Mouse (Mus musculus) hindbrain, embryonic 11.5 days (tissue): Measurements from ENCODE around the gene Psd. TPM values are rescaled to one million over a fixed set of nuclear protein-coding genes. Genes with fewer than 3 reads are reported as not detected.

Experiments used
- ATAC-seq: fragments of 200-750 bp; cut with Nextera tagmentation; 2 replicates; pipeline ENCODE4 v1.8.0; 2017; ENCODE audit warnings: mild to moderate bottlenecking, moderate TSS enrichment, moderate library complexity; ENCODE audit not compliant: low FRiP score
- DNase-seq: peaks from one replicate; pipeline ENCODE4 v3.0.0-alpha.2; 2015; ENCODE audit warnings: low spot score
- H3K27ac ChIP-seq: fragments of 300-500 bp; sonication (generic); 2 replicates; pipeline ENCODE4 v1.5.1; 2014; ENCODE audit warnings: mild to moderate bottlenecking, low read depth, low read length
- H3K27me3 ChIP-seq: fragments of 300-500 bp; sonication (generic); 2 replicates; pipeline ENCODE4 v1.6.1; 2014; ENCODE audit warnings: mild to moderate bottlenecking, low read length, moderate library complexity, mixed read lengths; ENCODE audit not compliant: control insufficient read depth, insufficient read depth
- H3K36me3 ChIP-seq: fragments of 300-500 bp; sonication (generic); 2 replicates; pipeline ENCODE4 v1.6.1; 2014; ENCODE audit warnings: mild to moderate bottlenecking, low read length, moderate library complexity, mixed read lengths; ENCODE audit not compliant: control insufficient read depth, insufficient read depth
- H3K4me1 ChIP-seq: fragments of 300-500 bp; sonication (generic); replicated peaks from 2 replicates; pipeline ENCODE4 v1.6.1; 2014; ENCODE audit warnings: low read length, mixed read lengths; ENCODE audit not compliant: control insufficient read depth, insufficient read depth
- H3K4me2 ChIP-seq: fragments of 300-500 bp; sonication (generic); replicated peaks from 2 replicates; pipeline ENCODE4 v1.6.1; 2014; ENCODE audit warnings: mild to moderate bottlenecking, low read depth, low read length
- H3K4me3 ChIP-seq: fragments of 300-500 bp; sonication (generic); 2 replicates; pipeline ENCODE4 v1.5.1; 2014; ENCODE audit warnings: low read depth, low read length
- H3K9ac ChIP-seq: fragments of 300-500 bp; sonication (generic); 2 replicates; pipeline ENCODE4 v1.6.1; 2014; ENCODE audit warnings: low read depth, low read length
- H3K9me3 ChIP-seq: fragments of 300-500 bp; sonication (generic); 2 replicates; pipeline ENCODE4 v1.6.1; 2016; ENCODE audit warnings: low read length; ENCODE audit not compliant: control insufficient read depth
- WGBS: fragments of 180-500 bp; shearing (Covaris S2); extraction: QIAGEN DNeasy Blood & Tissue Kit; methylation state at CpG from one replicate; pipeline ENCODE4 v1.1.7; 2014; 5-methylcytosine and 5-hydroxymethylcytosine counted together
- polyA plus RNA-seq: library from polyadenylated mRNA; unstranded; fragments of >200 nt; fragmentation: Nextera tagmentation; extraction: Ambion mirVana; gene quantifications from 2 replicates; pipeline ENCODE4 v1.2.1, GENCODE M21; 2014

The Psd gene
- polyA plus RNA-seq, 1 experiment from 2014 or later: 11.9 TPM

- H3K4me2 ChIP-seq: peak overlapping the region; percentile 100
- WGBS: 4% methylated on average over 24 of the region's 29 CpGs
- H3K27me3 ChIP-seq: peaks cover 25% of the 10 kb centered on the region
- peaks cover 5% of the 10 kb centered on the region; the same call in 1 of the 2 replicates for H3K36me3 ChIP-seq
- ATAC-seq (no peak), DNase-seq (no peak)
- H3K4me1 ChIP-seq: peaks cover 25% of the 10 kb centered on the region
- no peak overlapping the region for H3K27ac ChIP-seq
- H3K4me3 ChIP-seq: peak overlapping the region; percentile 36
- H3K9ac ChIP-seq: peak overlapping the region; percentile 58; the same call in 1 of the 2 replicates
- H3K9me3 ChIP-seq: no peaks in the 10 kb centered on the region
These were observed 769 bp downstream of the Psd start for GRCm38 (mm10) chr19:46326019-46326755.

DNA sequence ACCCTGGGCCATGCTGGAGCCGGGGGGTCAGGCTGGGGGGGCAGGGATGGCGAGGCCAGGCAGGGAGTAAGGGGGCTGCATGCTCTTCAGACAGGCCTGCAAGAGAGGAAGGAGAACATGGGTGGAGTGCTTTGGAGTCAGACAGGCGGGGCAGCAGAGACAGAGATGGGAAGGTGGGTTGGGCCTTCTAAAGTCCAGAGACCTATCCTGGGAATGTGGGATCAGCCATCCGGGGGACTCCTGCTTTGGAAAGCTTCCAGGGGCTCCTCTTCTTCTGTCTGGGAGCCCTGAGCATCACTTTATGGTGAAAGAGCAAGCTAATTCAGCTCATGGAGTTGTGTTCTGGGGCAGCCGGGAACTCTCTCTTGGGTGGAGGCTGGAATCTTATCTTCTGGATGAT, 2.0 kb downstream of the Psd start:
- no peak for ATAC-seq
- H3K9ac ChIP-seq: no peak overlapping the region
- H3K27ac ChIP-seq: no peak overlapping the region
- WGBS: 82% methylated on average over 5 of the region's 5 CpGs
- no peaks in the 10 kb centered on the region for H3K36me3 ChIP-seq
- H3K4me2 ChIP-seq: no peak overlapping the region
- no peak for DNase-seq
- no peak overlapping the region for H3K4me3 ChIP-seq
- peaks cover 32% of the 10 kb centered on the region for H3K27me3 ChIP-seq
- H3K9me3 ChIP-seq: no peaks in the 10 kb centered on the region
- H3K4me1 ChIP-seq: peaks cover 32% of the 10 kb centered on the region

DNA sequence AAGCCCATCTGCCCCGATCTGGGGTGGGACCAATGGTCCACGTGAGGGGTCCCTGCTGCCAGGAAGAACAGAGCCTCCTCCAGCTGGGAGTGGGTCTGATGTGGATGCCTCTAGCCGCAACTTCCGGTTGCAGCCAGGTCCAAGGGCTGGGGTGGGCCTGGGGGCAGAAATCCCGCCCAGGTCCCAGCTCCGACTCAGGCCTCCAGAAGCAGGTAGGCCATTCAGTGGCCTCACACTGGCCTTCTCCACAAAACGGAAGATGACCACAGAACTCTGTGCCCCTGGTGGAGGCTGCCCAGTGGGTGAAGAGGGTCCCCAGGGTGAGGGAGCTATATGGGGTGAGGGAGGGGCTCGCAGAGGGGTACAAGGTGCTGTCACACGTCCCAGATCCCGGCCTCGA, 2.6 kb downstream of the Psd start:
- H3K27me3 ChIP-seq: peaks cover 37% of the 10 kb centered on the region
- H3K4me1 ChIP-seq: peaks cover 31% of the 10 kb centered on the region
- DNase-seq: no peak
- no peak overlapping the region for H3K27ac ChIP-seq
- WGBS: 74% methylated on average over 11 of the region's 11 CpGs
- no peaks in the 10 kb centered on the region for H3K9me3 ChIP-seq
- no peaks in the 10 kb centered on the region for H3K36me3 ChIP-seq
- H3K9ac ChIP-seq: no peak overlapping the region
- H3K4me2 ChIP-seq: no peak overlapping the region
- ATAC-seq: no peak
- no peak overlapping the region for H3K4me3 ChIP-seq

DNA sequence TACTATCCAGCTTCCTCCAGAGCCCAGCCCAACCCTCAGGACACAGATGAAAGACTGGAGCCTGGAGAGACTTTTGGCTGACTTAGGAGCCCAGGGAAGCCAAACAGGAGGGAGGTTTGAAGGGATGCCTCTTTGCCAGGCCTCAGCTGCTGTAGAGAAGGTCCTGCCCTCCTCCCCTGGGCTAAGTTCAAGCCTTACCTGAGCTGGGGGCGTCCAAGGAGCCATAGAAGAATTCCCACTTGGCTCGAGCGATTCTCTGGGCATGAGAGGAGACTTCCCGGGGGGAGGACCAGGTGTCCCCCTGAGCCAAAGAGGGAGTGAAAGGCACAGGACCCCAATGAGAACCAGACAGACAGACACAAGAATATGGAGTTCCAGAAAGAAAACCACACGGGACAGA, 3.2 kb downstream of the Psd start:
- H3K4me1 ChIP-seq: peaks cover 26% of the 10 kb centered on the region
- H3K9ac ChIP-seq: no peak overlapping the region
- H3K4me3 ChIP-seq: no peak overlapping the region
- ATAC-seq: no peak
- H3K4me2 ChIP-seq: no peak overlapping the region
- no peaks in the 10 kb centered on the region for H3K36me3 ChIP-seq
- no peak for DNase-seq
- H3K27ac ChIP-seq: no peak overlapping the region
- WGBS: 78% methylated on average over 5 of the region's 5 CpGs
- peaks cover 44% of the 10 kb centered on the region for H3K27me3 ChIP-seq
- no peaks in the 10 kb centered on the region for H3K9me3 ChIP-seq

DNA sequence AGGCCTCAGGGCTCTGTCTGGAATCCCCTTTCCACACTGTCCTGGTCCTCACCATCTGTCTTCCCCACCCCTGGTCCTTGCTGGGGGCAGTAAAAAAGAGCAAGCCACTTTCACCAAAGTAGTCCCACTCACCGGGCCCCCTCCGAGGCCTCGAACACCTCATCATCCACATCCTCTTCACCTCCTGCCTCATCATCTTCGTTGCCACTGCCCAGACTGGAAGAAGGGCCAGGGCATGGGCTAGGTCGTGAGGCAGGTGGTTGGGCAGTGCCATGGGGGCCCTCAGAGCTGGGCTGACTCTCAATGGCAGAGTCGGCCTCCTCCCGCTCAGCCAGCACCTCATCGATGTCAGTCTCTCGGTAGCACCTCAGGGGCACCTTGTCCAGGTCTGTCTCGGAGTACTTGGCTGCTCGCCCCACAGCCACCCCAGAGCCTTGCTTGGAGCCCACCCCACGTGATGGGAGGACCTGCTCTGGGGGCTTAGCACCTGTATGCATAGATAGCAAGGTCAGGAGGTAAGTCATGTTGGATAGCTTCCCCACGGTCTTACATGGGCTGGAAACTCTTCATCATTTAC, 3.9 kb downstream of the Psd start:
- Histone ChIP-seq H3K27me3 (peaks cover 50% of the 10 kb centered on the region), H3K9me3 (no peaks in the 10 kb centered on the region), H3K9ac (no peak overlapping the region), H3K36me3 (no peaks in the 10 kb centered on the region), H3K4me2 (no peak overlapping the region), H3K27ac (no peak overlapping the region), H3K4me3 (no peak overlapping the region), H3K4me1 (peaks cover 28% of the 10 kb centered on the region)
- DNase-seq: no peak
- 81% methylated on average over 13 of the region's 13 CpGs for WGBS
- no peak for ATAC-seq

DNA sequence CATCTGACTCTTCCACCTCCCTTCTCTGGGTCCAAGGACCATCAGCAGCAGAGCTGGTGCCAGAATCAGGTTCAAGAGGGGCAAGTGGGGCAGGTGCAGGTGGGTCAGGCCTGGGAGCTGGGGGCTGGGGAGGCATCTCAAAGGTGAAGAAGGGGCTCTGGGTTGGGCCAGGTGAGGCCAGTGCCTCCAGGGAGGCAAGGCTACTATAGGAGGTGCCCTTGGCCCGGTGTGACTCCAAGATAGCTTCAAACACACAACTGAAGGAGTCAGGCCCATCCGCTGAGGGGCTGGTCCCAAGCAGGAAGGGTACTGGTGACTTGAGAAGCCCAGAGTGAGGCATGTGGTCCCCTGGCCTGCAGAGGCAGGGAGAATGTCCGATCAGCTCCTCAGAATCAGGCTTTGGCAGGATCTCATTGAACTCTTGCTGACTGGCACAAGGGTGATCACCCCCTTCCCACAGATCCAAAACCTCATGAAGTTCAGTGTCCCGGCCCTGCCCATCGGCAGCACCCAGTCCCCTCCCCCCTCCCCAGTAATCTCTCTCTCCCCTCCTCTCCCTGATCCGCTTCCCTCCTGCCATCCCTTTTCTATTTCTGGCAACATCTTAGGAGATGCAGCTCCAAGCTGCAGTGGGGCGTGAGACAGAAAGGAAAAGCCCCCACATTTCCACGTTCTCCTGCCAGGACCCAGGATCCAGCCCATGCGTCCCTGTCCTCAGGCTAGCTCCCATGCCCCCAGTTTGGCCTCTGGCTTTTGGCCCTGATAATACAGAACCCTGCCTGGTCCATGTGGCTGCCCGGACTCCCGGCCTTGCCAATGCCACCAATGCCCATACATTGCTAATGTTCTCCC, 4.6 kb downstream of the Psd start:
- Histone ChIP-seq H3K27ac (peak overlapping the region; percentile 49), H3K9ac (0 out of 2 replicates have a peak overlapping the region, but pooled peaks have one; percentile 1), H3K9me3 (no peaks in the 10 kb centered on the region), H3K4me1 (peaks cover 24% of the 10 kb centered on the region), H3K4me2 (peak overlapping the region; percentile 22; the same call in 1 of the 2 replicates), H3K4me3 (no peak overlapping the region), H3K27me3 (peaks cover 57% of the 10 kb centered on the region), H3K36me3 (no peaks in the 10 kb centered on the region)
- ATAC-seq: no peak
- WGBS: 60% methylated on average over 9 of the region's 11 CpGs
- DNase-seq: no peak

- H3K36me3 ChIP-seq: no peaks in the 10 kb centered on the region
- peak overlapping the region; percentile 49 for H3K27ac ChIP-seq
- H3K9me3 ChIP-seq: no peaks in the 10 kb centered on the region
- WGBS: 27% methylated on average over 6 of the region's 6 CpGs
- H3K4me3 ChIP-seq: no peak overlapping the region
- ATAC-seq: peak; percentile 82
- DNase-seq: peak; percentile 85
- 0 out of 2 replicates have a peak overlapping the region, but pooled peaks have one; percentile 23 for H3K9ac ChIP-seq
- peaks cover 23% of the 10 kb centered on the region for H3K4me1 ChIP-seq
- peak overlapping the region; percentile 22 for H3K4me2 ChIP-seq
- H3K27me3 ChIP-seq: peaks cover 68% of the 10 kb centered on the region
These were observed 5.6 kb downstream of the Psd start for GRCm38 (mm10) chr19:46321101-46321943.
